Mouse (Mus musculus) thymus, adult 2 months (tissue): ENCODE results near the gene A3galt2.

Source experiments
- CTCF ChIP-seq: fragments of 200-500 bp; IDR thresholded peaks from 2 replicates; pipeline ENCODE4 v1.5.1; 2012; ENCODE audit warnings: mild to moderate bottlenecking, control low read depth, low read length, moderate library complexity, borderline replicate concordance; ENCODE audit not compliant: control insufficient read depth, poor library complexity, insufficient read depth; ENCODE audit errors: extremely low read depth
- POLR2A ChIP-seq: fragments of 200-500 bp; IDR thresholded peaks from 2 replicates; pipeline ENCODE4 v1.6.1; 2012; ENCODE audit warnings: mild to moderate bottlenecking, low read length, control low read depth, moderate library complexity; ENCODE audit not compliant: control insufficient read depth, poor library complexity, insufficient read depth; ENCODE audit errors: extremely low read depth

GRCm38 (mm10) chr4:128782037-128782436, 26.9 kb downstream of the A3galt2 start:
- TF ChIP-seq POLR2A = no peak
- TF ChIP-seq CTCF = no peak
